Mouse (Mus musculus) right cerebral cortex, adult 18-20 months (tissue): ENCODE data around the gene Fam183b.
"Not testable (repeated sequence)": the region's sequence is repeated elsewhere in the genome, so short reads cannot be mapped to it uniquely, and the experiment has no call there.

Experiments used
- DNase-seq: peaks from one replicate; pipeline ENCODE4 v3.0.0; 2022; ENCODE audit warnings: mixed read lengths

The Fam183b gene

GRCm38 (mm10) chr11:58801558-58802228 is at the start of gene Fam183b:
Gene Fam183b (minus strand): TSS chr11:58801960.
- no peak for DNase-seq

DNA sequence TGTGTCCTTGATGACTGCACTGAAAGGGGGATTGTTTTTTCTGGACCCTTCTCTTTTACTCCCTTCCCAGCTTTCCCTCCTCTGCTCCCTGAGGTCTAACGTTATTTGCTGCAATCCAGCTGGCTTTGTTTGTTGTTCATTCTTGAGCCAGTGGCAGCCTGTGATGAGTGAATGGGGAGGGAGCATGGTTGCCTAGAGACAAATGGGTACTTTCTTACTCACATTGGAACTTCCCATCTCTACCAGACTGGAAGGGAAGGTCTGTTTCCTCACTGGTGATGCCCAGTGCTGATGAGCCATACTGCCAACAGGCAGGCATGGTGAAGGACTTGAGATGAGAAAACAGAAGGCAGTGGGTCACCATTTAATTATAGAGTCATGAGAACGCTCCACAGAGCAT is 48.0 kb upstream of the Fam183b start:
- DNase-seq: no peak

DNA sequence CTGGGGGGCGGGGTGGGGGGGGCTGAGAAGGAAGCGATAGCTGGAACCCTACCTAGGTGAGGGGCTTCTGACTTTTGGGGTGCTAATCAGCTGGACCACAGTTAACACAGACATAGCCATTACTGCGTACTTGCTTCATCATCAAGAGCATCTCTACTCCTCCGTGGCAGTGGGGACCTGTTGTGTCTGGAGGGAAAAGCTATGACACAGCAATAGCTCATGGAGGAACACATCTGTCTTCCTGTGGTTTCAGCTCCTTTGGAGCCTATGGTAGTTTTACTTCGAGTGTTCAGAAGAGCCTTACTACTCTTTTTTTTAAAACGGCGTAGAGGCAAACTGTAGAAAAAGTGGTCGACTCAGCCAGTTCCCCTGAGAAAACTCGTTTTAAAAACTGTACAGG is 45.9 kb upstream of the Fam183b start:
- no peak for DNase-seq

DNA sequence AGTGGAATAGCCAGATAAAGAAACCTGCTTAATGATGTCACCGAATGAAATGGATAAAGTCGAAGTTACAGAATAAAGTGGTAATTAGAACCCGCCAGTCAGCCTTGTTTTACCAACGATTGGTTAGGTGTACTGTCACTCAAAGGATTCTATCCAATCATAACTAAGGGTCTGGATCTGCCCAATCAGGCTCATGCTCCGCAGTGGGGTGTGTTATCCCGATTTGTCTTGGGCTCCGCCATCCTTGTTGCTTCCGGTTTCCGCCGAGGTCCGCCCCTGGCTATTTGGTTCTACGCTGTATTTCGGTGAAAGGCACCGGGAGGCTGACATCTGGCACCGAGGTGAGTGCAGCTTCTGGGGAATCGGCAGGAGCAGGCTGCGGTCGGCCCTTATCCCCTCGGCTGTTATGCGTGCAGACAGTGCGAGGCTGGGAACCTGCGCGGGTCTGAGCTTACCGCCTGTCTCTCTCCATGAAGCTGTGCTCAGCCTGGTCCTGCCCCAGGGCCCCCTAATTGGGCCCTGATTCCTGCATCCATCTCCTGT is 45.2 kb upstream of the Fam183b start, which contains the start of gene Gm12258:
Gm12258 (plus strand) TSS at position 240 of the 543 bp plus-strand sequence.
- DNase-seq: peak; percentile 94

- not testable (repeated sequence) for DNase-seq
These were observed 37.2 kb upstream of the Fam183b start, which contains the start of gene Olfr311 for GRCm38 (mm10) chr11:58838951-58839350. Gene Olfr311 (plus strand): TSS chr11:58839251.

- DNase-seq: not testable (repeated sequence)
These were observed 30.8 kb upstream of the Fam183b start for GRCm38 (mm10) chr11:58832541-58832940.

- no peak for DNase-seq
These were observed 28.0 kb upstream of the Fam183b start for GRCm38 (mm10) chr11:58829764-58830163.

GRCm38 (mm10) chr11:58828937-58829336 is 27.2 kb upstream of the Fam183b start, which contains the start of gene Olfr312:
Gene Olfr312 (plus strand): TSS chr11:58829237.
- DNase-seq: not testable (repeated sequence)

DNA sequence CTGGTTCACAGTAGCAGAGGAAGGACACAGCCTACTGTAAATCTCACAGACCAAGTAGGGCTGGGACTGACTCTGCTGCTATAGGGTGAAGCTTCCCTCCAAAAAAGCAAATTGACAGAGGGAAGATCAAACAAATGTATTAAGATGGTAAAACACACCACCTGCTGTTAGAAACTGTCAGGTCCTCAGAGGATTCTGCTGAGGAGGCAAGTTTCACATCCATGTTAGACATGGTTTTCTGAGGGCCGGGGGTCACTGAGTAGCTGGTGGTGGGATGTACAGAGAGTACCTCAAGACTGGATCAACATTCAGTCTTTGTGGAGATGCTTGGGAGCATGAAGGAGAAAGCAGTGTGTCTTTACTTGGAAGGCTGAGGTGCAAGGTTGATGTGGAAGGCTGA is 13.9 kb upstream of the Fam183b start:
- DNase-seq: no peak

DNA sequence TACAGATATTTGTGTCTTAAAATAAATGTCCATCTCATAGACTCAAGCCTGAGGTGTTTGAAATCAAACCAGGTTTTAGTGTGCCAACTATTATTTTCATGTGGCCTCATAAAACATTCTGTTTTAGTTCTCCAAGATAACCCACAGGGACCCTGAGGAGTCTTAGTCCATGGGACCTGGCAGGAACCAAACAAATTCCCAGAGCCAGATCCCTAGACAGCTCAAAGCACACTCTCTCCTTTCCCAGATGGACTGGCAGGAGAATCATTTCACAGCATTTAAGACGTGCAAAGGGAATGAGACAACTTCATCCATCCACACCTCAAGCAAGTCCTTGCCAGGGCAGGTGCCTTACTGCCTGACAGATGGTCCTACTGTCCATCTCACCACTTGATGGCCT is 12.9 kb upstream of the Fam183b start, which contains the start of gene Olfr313:
Olfr313 (plus strand) TSS at position 301 of the 400 bp plus-strand sequence.
- not testable (repeated sequence) for DNase-seq

GRCm38 (mm10) chr11:58812001-58812400 is 10.2 kb upstream of the Fam183b start:
- DNase-seq: no peak

GRCm38 (mm10) chr11:58804393-58804792 is 2.6 kb upstream of the Fam183b start:
- no peak for DNase-seq

- DNase-seq: no peak
These were observed 2.1 kb upstream of the Fam183b start for GRCm38 (mm10) chr11:58803871-58804270.

- peak; percentile 39 for DNase-seq
These were observed 2.0 kb downstream of the Fam183b start for GRCm38 (mm10) chr11:58799747-58800146.

- peak; percentile 82 for DNase-seq
These were observed 4.9 kb downstream of the Fam183b start for GRCm38 (mm10) chr11:58796850-58797249.

GRCm38 (mm10) chr11:58795856-58796255 is 5.9 kb downstream of the Fam183b start:
- DNase-seq: no peak

DNA sequence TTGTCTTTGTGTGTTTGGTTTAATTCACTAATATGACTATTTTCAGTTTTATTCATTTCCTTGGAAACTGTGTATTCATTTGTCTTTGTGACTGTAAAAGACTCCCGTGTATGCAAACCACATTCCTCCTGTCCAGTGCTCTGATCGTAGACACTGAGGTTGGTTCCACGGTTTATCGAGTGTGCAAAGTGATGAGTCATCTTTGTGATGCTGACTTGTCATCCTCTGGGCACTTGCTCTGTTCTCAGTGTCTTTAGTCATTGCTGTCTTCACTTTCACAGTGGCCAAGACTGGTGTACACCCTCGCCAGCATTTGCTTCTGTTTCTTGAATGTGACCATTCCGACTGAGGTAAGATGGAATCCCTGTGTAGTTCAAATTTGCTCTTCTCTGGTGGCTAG is 11.1 kb downstream of the Fam183b start:
- no peak for DNase-seq

- no peak for DNase-seq
These were observed 11.7 kb downstream of the Fam183b start for GRCm38 (mm10) chr11:58790053-58790452.

- no peak for DNase-seq
These were observed 12.2 kb downstream of the Fam183b start for GRCm38 (mm10) chr11:58789532-58789931.

DNA sequence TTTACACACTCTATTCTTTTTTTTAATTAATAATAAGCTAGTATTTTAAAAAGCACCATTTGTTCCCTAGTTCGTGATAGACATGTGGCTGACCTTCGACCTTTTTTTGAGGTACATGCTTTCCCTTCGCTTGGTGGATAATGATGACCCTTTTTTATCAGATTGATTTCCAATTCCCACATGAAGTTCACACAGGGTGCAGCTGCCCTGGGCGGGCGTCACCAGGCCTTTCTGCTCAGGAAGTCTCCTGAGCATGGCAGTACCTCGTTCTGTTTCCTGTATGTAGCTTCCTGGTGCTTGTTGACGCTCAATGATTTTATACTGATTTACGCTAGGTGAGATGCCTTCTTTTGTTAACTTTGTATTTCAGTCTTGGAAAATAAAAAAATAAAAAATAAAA is 13.4 kb downstream of the Fam183b start:
- no peak for DNase-seq

DNA sequence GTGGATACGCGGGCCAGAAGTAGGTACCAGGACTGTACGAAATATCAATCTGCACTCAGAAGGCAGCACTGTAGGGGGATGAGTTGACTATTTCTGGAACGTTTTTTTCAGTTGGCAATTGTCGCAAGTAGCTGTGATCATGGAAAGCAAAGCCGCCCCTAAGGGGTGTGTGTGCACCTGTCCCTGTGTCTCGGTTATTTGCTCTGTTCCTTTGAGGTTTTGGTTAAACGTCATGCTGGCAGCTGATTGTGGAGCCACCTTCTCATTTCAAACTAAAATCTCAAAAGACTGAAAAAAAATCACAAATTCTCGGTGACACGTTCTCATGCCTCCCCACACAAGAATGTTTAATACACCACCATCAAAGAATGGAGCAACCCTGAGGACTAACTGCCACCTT is 14.1 kb downstream of the Fam183b start:
- no peak for DNase-seq

GRCm38 (mm10) chr11:58784182-58784581 is 17.6 kb downstream of the Fam183b start:
- no peak for DNase-seq

- DNase-seq: no peak
These were observed 19.2 kb downstream of the Fam183b start, which contains the start of gene Olfr314 for GRCm38 (mm10) chr11:58782480-58783089. Gene Olfr314 (plus strand): TSS chr11:58782952.

GRCm38 (mm10) chr11:58772888-58773287 is 28.9 kb downstream of the Fam183b start, which contains the start of gene Olfr315:
Gene Olfr315 (plus strand): TSS chr11:58773188.
- no peak for DNase-seq
